Mouse (Mus musculus) neutrophil, adult 5-6 weeks (primary cell): Measurements from ENCODE around the gene Kifc1. TPM values are rescaled to one million over a fixed set of nuclear protein-coding genes. Genes with fewer than 3 reads are reported as not detected.

Experiments
- ATAC-seq: fragments of 151-379, 151-347 bp; 2 replicates; pipeline ENCODE4 v1.8.0; 2017; ENCODE audit warnings: mild to moderate bottlenecking, moderate TSS enrichment; ENCODE audit not compliant: insufficient number of reproducible peaks, poor library complexity, low FRiP score, severe bottlenecking; ENCODE audit errors: extremely low read depth
- total RNA-seq: library from RNA; stranded (forward); fragments of 200-1000 nt; gene quantifications from 2 replicates; pipeline ENCODE4 v1.2.3, GENCODE M21; 2017

Gene Kifc1
- 0.86 and 3.0 TPM in 2 replicates for total RNA-seq

DNA sequence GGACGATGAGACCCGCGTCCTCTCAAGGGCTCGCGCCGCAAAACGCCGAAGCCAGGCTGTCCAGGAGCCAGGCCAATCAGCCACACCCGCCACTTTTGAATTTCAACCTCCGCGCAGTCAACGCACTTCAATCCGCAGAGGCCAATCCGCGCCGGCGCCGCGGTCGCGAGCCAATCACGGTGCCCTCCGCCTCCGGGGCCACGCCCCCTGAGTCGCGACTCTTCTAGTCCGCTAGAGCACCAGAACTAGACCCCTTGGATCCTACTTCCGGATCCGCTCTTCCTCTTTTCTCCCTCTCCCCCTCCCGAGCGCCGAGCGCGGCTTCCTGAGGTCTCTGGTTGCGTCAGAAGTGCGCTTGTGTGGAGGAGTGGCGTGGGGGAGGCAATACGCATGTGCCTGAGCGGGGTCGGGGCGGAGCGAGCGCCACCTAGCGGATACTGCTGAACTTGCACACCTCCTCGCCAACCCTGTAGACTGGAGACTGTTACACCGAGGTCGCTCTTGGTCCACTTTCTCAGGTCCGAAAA lies at the start of gene Kifc1:
Kifc1 (minus strand) TSS at position 129 of the 527 bp plus-strand sequence.
- peak; percentile 98 for ATAC-seq

DNA sequence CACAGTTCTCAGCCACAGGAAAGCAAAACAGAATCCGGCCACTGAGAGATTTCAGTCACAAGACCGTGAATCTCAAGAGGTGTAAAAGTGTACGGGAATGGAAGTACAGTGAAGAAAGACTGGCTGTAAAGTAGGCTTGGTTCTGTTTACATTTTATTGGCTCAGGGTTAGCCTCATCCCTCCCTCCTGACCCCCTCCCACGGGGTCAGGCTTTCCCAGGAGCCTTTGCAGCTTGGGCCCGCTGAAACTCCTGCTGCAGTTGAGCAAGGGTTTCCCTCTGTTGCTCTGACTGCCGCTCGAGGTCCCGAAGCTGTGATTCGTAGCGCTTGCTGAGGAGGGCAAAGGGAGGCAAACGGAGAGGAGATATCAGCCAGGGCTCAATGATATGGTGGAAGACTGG lies 48.3 kb upstream of the Kifc1 start:
- no peak for ATAC-seq

DNA sequence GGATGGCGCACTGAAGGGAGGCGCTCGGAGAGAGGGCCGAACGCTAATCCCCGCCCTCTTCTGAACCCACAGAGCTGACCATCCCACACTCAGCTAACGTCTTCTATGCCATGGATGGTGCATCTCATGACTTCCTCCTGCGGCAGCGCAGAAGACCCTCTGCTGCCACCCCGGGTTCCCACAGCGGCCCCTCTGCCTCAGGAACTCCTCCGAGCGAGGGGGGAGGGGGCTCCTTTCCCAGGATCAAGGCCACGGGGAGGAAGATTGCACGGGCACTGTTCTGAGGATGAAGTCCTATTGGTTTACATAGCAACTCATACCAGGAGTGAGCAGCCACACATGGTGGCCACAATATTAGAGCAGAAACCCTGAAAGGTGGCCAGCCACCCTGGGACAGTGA lies 46.5 kb upstream of the Kifc1 start:
- ATAC-seq: no peak

DNA sequence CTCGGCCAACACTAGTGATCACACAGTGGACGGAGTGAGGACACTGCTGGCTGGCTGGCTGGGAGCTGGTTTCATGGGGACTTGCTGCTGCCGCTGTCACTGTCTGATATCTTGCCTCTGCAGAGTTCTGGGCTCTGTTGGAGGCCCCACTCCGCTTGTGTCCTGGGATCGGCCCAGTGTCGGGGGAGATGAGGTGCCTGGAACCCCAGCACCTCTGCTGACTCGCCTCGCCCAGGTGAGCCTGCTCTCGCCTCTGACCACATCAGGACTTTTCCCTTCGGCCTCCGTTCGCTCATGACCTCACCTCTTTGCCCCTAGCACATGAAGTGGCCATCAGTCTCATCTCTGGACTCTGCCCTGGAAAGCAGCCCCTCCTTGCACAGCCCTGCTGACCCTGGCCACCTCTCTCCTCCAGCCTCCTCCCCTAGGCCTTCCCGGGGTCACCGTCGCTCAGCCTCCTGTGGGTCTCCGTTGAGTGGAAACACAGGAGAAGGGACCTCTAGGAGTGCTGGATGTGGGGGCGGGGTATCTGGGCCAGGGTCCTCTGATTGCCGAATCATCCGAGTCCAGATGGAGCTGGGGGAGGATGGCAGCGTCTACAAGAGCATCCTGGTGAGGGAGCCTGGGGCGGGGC lies 45.1 kb upstream of the Kifc1 start:
- no peak for ATAC-seq

DNA sequence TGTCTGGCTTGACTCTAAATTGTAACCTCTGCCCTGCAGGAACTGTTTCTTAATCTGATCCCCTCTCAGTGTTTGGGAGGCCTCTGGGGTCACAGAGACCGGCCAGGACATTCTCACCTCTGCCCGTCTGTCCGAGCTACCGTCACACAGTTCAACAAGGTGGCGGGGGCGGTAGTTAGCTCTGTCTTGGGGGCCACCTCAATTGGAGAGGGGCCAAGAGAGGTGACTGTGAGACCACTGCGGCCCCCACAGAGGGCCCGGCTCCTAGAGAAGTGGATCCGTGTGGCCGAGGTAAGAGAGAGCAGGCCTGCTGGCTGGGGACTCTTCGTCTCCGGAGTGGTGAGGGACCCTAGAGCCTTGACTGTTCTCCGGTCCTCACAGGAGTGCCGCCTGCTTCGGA lies 42.5 kb upstream of the Kifc1 start:
- ATAC-seq: no peak

DNA sequence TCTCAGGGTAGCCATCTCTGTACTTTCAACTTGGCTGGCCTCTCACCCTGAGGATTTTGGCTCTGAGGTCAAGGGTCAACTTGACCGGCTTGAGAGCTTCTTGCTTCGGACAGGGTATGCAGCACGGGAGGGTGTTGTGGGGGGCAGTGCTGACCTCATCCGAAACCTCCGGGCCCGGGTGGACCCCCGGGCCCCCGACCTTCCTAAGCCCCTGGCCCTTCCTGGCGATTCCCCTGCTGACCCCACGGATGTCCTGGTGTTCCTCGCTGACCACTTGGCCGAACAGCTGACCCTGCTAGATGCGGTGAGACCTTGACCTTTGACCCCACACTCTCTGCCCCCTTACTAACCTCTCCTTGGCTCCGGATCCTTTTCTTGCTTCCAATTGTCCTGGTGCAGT lies 42.0 kb upstream of the Kifc1 start:
- ATAC-seq: no peak

DNA sequence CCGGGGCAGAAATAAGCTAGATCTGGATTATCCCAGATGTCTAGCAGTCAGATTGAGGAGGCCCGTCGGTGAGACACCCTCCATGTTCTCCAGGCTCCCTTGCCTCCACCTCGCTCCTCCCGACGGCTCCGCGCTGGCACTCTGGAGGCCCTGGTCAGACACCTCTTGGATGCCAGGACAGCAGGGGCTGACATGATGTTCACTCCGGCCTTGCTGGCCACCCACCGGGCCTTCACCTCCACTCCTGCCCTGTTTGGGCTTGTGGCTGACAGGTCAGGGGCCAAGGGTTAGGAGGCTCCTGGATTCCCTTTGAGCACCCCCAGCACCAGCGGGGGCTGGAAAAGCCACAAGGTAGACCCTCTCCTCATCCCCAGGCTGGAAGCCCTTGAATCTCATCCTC lies 41.5 kb upstream of the Kifc1 start:
- no peak for ATAC-seq

DNA sequence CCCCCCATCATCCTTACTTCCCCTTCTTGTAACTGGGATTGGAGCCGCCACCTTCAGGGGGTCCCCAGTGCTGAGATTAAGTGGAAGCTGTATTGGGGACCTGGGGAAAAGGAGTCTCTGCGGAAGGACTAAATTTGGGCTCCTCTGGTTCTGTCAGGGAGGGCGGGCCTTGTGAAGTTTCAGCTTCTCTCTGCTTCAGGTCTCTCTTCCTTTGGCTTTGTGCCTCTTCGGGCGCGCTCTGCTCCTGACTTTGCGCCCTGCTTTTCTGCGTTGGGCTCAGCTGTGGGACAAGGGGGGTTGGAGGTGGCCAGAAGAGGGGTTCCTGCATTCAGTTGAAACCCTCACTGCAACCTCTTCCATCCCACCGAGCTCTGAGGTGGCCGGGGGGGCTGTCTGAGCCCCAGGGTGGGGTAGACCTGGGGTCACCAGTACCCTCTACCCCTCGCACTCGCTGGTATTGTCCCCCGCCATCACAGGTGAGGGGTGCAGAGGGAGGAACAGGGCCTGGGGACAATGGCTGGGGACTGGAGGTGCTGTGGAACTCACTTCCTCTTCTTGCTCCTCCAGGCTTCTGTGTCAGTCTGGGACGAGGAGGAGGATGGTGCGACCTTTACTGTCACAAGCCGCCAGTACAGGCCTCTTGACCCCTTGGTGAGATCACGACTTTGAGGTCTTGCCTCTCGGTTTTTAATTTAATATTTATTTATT lies 40.9 kb upstream of the Kifc1 start:
- no peak for ATAC-seq

DNA sequence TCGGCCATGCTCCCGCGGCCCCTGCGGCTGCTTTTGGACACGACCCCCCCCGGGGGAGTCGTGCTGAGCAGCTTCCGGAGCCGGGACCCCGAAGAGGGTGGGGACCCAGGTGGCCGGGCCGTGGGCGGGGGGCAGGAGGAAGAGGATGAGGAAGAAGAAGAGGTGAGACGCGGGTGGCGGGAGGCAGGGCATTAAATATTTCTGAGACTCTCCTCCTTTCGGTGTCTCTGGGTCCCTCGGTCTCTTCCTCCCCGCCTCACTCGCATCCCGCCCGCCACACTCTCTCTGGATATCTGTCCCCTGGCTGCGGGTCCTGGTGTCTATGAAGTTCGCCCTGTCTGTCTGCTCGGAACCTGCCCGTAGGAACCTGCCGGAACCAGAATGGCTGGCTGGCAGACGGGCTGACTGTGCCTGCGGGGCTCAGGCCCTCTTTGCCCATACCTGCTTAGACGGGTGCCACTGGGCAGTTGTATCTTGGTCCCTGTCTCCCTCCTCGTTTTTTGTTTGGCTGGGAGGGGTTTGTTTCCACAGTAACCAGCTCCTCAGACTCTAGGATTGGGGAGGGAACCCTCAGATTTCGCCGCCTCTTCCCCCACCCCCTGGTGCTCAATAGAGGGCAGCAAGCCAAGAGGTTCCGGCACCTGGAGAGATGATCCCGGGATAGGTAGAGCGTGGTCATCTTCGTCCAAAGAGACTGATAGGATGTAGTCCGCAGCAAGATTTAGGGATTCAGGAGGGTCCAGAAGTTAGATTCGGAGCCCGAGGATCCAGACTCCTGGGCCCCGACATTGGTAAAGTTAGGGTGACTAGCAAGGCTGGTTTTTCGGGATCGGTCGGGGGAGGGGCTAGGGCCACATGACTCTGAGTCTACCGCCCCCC lies 40.1 kb upstream of the Kifc1 start:
- peak; percentile 13; the same call in 1 of the 2 replicates for ATAC-seq

DNA sequence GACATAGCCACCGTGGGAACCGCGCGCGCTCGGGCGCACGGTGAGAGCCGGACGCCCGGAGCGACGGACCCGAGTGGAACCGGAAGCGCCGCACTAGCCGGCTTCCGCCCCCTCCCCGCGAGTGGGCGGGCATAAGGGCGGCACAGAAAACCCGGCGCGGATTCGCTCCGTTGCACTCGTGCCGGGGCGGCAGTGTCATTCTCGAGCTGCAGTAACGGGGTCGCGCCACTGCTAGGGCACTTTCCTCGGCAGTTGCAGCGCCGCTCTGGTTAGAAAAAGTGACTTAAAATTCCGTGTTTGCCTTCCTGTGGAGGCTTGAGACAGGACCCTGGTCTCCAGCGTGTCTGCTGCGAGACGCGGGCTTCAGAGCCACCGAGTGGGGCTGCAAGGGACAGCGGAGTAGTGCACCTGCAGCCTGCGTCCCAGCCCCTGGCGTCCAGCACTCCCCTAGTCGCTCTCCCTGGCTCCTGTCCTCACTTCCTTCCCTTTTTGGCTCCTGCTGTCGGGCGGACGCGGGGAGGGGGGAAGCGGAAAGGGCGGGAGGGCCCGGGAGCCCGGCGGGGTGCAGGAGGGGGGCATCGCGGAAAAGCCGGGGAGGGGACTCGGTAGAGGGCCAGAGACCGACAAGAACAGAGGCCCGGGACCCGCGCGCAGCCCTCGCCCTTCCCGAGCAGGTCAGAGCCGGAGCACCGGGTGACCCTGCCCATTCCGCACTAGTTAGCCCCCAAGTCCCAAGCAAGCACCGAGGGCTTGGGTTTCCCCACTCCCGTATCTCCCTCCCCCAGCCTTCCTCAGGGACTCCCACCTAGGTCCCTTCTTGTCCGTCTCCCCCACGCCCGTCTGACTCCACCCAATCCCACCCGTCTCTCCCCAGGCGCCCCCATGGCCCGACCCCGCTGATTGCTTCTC lies 39.2 kb upstream of the Kifc1 start, which contains the start of gene Rgl2:
Rgl2 (plus strand) TSS at position 173 of the 909 bp plus-strand sequence.
- ATAC-seq: peak; percentile 55

DNA sequence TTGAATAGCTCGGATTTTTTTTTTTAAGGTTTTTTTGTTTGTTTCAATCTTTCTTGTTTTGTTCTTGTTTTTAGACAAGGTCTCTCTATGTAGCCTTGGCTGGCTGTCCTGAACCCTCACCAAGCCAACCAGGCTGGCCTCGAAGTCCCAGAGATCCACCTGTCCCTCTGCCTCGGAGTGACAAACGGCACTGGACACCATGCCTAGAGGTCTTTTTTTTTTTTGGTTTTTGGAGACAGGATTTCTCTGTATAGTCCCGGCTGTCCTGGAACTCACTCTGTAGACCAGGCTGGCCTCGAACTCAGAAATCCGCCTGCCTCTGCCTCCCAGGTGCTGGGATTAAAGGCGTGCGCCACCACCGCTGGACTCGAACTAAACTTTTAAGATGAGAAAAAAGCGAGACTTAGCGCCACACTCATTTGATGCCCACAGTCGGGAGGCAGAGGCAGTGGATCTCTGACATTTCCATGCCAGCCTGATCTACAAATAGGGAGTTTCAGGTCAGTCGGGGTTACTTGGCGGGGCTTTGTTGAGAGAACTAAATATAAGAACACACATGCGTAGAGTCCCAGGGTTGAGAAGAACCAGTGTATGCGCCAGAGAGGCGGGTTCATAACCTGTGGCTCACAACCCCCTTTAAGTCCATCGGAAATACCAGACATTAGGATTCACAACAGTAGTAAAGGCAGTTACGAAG lies 37.9 kb upstream of the Kifc1 start:
- no peak for ATAC-seq

DNA sequence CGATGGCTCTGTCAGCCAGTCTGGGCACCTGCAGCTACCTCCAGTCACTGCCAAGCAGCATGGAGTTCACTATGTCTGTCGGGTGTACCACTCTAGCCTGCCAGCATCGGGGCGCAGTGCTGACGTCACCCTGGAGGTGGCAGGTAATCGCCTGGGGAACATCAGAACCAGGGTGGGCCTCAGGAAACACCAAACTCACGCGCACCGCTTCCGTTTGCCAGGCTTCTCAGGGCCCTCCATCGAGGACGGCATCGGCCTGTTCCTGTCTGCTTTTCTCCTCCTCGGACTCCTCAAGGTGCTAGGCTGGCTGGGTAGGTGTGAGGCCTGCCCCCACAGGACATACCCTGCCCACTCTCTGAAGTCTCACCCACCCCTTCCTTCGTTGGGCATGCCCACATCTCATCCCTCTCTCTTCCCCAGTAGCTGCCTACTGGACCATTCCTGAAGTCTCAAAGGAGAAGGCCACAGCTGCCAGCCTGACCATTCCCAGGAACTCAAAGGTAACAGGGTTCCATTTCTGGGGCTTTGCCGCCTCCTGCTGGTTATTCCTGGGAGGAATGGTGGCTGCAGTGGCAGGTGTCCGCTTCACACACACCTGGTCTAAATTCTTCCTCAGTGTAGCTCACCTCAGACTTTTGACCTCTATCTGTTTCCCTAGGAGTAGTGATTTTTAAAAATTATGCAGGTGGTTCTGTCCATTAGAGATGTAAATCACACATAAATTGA lies 35.9 kb upstream of the Kifc1 start:
- no peak for ATAC-seq

DNA sequence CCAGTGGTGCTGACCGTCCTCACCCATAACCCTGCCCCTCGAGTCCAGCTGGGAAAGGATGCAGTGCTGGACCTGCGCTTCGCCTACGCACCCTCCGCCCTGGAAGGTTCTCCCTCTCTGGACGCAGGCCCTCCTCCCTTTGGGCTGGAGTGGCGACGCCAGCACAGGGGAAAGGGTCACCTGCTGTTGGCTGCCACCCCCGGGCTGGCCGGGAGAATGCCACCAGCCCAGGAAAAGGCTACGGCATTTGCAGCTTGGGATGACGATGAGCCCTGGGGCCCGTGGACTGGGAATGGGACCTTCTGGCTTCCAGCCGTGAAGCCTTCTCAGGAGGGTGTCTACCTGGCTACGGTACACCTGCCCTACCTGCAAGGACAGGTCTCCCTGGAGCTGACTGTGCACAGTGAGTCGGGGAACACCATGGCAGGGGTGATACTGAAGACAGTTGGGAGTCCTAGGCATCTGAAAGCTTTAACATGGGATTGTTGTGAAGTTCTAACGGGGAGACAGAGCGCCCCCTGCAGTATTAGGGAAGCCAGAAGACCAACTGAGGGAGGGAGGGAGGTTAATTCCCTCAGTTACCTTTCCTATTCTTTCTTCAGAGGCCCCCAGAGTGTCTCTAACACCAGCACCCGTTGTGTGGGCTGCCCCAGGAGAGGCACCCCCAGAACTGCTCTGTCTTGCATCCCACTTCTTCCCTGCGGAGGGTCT lies 35.1 kb upstream of the Kifc1 start:
- no peak for ATAC-seq

DNA sequence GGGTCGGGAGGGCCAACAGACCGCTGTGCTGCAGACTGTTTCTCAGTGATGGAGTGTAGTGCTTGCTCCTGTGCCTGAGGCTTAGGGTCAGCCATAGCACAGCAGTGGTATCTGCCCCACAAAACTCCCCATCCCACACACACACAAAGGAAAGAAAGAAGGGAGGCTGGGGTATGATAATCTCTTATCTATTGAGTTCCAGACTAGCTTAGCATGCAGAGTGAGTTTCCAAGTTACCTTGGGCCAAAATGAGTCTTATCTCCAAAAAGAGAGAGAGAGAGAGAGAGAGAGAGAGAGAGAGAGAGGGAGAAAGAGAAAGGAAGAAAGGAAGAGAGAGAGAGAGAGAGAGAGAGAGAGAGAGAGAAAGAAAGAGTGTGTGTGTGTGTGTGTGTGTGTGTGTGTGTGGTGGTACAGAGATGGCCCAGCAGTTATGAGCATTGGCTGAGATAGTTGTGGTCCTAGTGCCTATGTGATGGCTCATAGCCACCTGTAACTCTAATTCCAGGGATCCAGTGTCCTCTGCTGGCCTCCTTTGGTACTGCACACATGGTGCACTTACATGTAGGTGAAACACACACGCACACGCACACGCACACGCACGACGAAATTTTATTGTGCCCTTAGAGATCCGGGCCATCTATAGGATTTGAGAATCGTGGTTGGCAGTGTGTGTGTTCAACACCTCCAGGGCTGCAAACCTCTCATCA lies 34.3 kb upstream of the Kifc1 start:
- no peak for ATAC-seq

DNA sequence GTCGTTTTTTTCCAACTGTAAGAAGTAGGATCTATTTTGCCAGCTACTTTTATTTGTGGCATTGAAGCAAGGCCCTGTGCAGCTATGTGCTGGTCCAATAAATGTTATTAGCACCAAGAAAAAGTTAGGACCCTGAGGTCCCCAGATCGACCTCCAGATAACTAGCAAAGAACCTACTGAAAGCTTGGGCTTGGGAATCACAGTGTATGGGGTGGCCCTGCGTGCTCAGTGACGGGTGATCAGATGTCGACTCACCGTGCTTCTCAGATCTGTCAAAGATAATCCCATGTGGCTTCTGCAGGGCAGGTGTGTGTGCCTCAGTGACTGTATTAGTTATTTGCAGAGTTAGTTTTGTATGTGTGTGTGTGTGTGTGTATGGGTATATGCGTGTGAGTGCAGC lies 30.9 kb upstream of the Kifc1 start:
- no peak for ATAC-seq
